Comparison of ENCODE assay signal across 9 mouse cellular contexts in the genomic region with DNA sequence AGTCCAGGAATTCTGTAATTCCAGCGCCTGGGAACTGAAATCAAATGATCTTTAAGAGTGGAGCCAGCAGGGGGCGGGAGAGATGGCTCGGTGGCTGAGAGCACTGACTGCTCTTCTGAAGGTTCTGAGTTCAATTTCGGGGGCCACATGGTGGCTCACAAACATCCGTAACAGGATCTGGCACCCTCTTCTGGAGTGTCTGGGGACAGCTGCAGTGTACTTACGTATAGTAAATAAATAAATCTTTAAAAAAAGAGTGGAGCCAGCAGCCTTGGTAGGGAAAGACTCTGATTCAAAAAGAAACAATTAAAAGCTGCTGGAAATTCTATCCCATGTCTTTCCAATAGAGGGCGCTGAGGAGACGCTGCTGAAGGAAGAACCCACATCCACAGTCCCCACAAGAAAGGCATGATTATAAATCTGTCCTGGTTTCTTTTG. TPM values are rescaled to one million over a fixed set of nuclear protein-coding genes. Genes with fewer than 3 reads are reported as not detected.
DNase-seq lines count a peak whose midpoint lies in the region; ATAC-seq and TF ChIP-seq lines count a peak whose summit lies in the region.
"Had no signal": no experiment of that assay in that cellular context is flagged by ENCODE, and none has a peak within 500 bp of the region (broad histone marks: within the 10 kb centered on the region; RNA-seq: fewer than 3 reads in every experiment).

No protein-coding gene starts in this region.

- H3K9ac ChIP-seq in intestine, postnatal 0 days (ENCODE audit: low read depth, low read length): no peak overlapping the region
- no peak overlapping the region for H3K9ac ChIP-seq in intestine, embryonic 15.5 days
- H3K9ac ChIP-seq in MEL (ENCODE audit: control insufficient read depth, low read depth, low read length, poor library complexity, severe bottlenecking): no peak overlapping the region
- H3K9ac ChIP-seq: midbrain, embryonic 12.5 days had no signal

- H3K27ac ChIP-seq in intestine, postnatal 0 days (ENCODE audit: low read depth, low read length): no peak overlapping the region
- no peak overlapping the region for H3K27ac ChIP-seq in intestine, embryonic 15.5 days
- H3K27ac ChIP-seq in MEL (ENCODE audit: control insufficient read depth, low read depth, low read length): no peak overlapping the region
- H3K27ac ChIP-seq: midbrain, embryonic 12.5 days had no signal

- no peaks in the 10 kb centered on the region for H3K27me3 ChIP-seq in intestine, postnatal 0 days (replicated peaks; ENCODE audit: control insufficient read depth, insufficient read depth, low read length)
- no peaks in the 10 kb centered on the region for H3K27me3 ChIP-seq in intestine, embryonic 15.5 days (replicated peaks)
- H3K27me3 ChIP-seq in C2C12 (ENCODE audit: control insufficient read depth, insufficient read depth, insufficient read length) (no peaks in the 10 kb centered on the region), MEL (ENCODE audit: control insufficient read depth in 1 of 2, insufficient read depth in 2 of 2, low read length in 2 of 2) (no peaks in the 10 kb centered on the region; a peak in 1 of 4 replicates)

- no peaks in the 10 kb centered on the region for H3K9me3 ChIP-seq in intestine, postnatal 0 days (ENCODE audit: control insufficient read depth)
- no peaks in the 10 kb centered on the region for H3K9me3 ChIP-seq in intestine, embryonic 15.5 days
- H3K9me3 ChIP-seq in MEL (replicated peaks; ENCODE audit: insufficient read depth, low read length): no peaks in the 10 kb centered on the region
- H3K9me3 ChIP-seq: midbrain, embryonic 12.5 days had no signal

- H3K4me3 ChIP-seq in intestine, postnatal 0 days (ENCODE audit: low read depth, low read length): no peak overlapping the region
- no peak overlapping the region for H3K4me3 ChIP-seq in intestine, embryonic 15.5 days (replicated peaks)
- H3K4me3 ChIP-seq in C2C12 (ENCODE audit: insufficient read depth, poor library complexity, severe bottlenecking) (no peak overlapping the region), MEL (ENCODE audit: control insufficient read depth in 1 of 2, insufficient read depth in 1 of 2, low read depth in 2 of 2, low read length in 2 of 2) (no peak overlapping the region)
- H3K4me3 ChIP-seq: midbrain, embryonic 12.5 days had no signal

- no peak for TF ChIP-seq EP300 in MEL (IDR thresholded peaks at IDR 0.05; ENCODE audit: low read depth in 1 of 2, low read length in 2 of 2)

- TF ChIP-seq POLR2A in MEL (IDR thresholded peaks at IDR 0.05; ENCODE audit: control insufficient read depth in 1 of 2, insufficient read depth in 1 of 2, low read depth in 1 of 2, low read length in 2 of 2, poor library complexity in 1 of 2): no peak

- TF ChIP-seq CTCF in intestine, postnatal 0 days (IDR thresholded peaks at IDR 0.05; ENCODE audit: low read depth): peak; percentile 75
- peak; percentile 23 for TF ChIP-seq CTCF in C2C12 (IDR thresholded peaks at IDR 0.05; ENCODE audit: control insufficient read depth, insufficient read depth, insufficient read length)
- TF ChIP-seq CTCF in MEL (IDR thresholded peaks at IDR 0.05 in 2 of 3, conservative IDR thresholded peaks at IDR 0.05 in 1 of 3; ENCODE audit: control insufficient read depth in 1 of 3, insufficient read depth in 1 of 3, low read depth in 2 of 3, low read length in 3 of 3, poor library complexity in 1 of 3, severe bottlenecking in 1 of 3): peak; percentile 62 to 77 (median 74)

- no peaks in the 10 kb centered on the region; the same call in 1 of the 2 replicates for H3K4me1 ChIP-seq in intestine, postnatal 0 days (replicated peaks; ENCODE audit: control insufficient read depth, insufficient read depth, low read length)
- peaks cover 8% of the 10 kb centered on the region; the same call in 1 of the 2 replicates for H3K4me1 ChIP-seq in intestine, embryonic 15.5 days (replicated peaks)
- H3K4me1 ChIP-seq in MEL (ENCODE audit: control insufficient read depth in 1 of 2, insufficient read depth in 2 of 2, low read length in 2 of 2): peaks cover 0 to 8% of the 10 kb centered on the region in 2 experiments; a peak in 2 of 4 replicates
- H3K4me1 ChIP-seq: midbrain, embryonic 12.5 days had no signal

- no peaks in the 10 kb centered on the region for H3K36me3 ChIP-seq in intestine, postnatal 0 days (ENCODE audit: control insufficient read depth, insufficient read depth)
- no peaks in the 10 kb centered on the region for H3K36me3 ChIP-seq in intestine, embryonic 15.5 days
- no peaks in the 10 kb centered on the region for H3K36me3 ChIP-seq in C2C12 (ENCODE audit: control insufficient read depth, insufficient read depth)
- H3K36me3 ChIP-seq in MEL (ENCODE audit: control insufficient read depth in 1 of 2, insufficient read depth in 2 of 2, low read length in 2 of 2): peaks cover 0 to 3% of the 10 kb centered on the region in 2 experiments; a peak in 1 of 4 replicates
- H3K36me3 ChIP-seq: midbrain, embryonic 12.5 days had no signal

- peak; percentile 72 for DNase-seq in MEL (ENCODE audit: low read depth, low spot score)
- DNase-seq in embryo, embryonic 9.5 days (ENCODE audit: extremely low spot score): peak; percentile 42
- peak; percentile 66 for DNase-seq in lung, postnatal 10 days

- H3K79me3 ChIP-seq in C2C12 (ENCODE audit: low read depth): no peaks in the 10 kb centered on the region

- peak; percentile 53 for TF ChIP-seq RAD21 in MEL (IDR thresholded peaks at IDR 0.05; ENCODE audit: low read depth, low read length)

- H3ac ChIP-seq in C2C12 (ENCODE audit: control insufficient read depth, insufficient read length, low read depth): no peak overlapping the region

- no peaks in the 10 kb centered on the region for H3K79me2 ChIP-seq in C2C12 (ENCODE audit: control insufficient read depth, insufficient read depth)
- no peaks in the 10 kb centered on the region for H3K79me2 ChIP-seq in MEL (ENCODE audit: control insufficient read depth, insufficient read depth, low read length, poor library complexity)

- ATAC-seq in intestine, postnatal 0 days: no peak
- no peak for ATAC-seq in intestine, embryonic 15.5 days
- ATAC-seq in erythroblast, adult 5-6 weeks (replicated peaks; ENCODE audit: low FRiP score, poor library complexity, severe bottlenecking): no peak
- no peak for ATAC-seq in megakaryocyte, adult 5-6 weeks (ENCODE audit: poor library complexity, severe bottlenecking)

- H3K4me2 ChIP-seq in intestine, postnatal 0 days (replicated peaks; ENCODE audit: low read depth): no peak overlapping the region
- H3K4me2 ChIP-seq in intestine, embryonic 15.5 days (replicated peaks): no peak overlapping the region
- H3K4me2 ChIP-seq: midbrain, embryonic 12.5 days had no signal

- 16% methylated on average over 8 of the region's 8 CpGs for WGBS in intestine, postnatal 0 days
- WGBS in intestine, embryonic 15.5 days: 21% methylated on average over 8 of the region's 8 CpGs

RNA-seq across cellular contexts. Expression of gene Slc29a2, which starts 8.7 kb away (rescaled TPM):
- polyA plus RNA-seq in intestine, postnatal 0 days (2015; fragmentation: Nextera tagmentation; extraction: Ambion mirVana): 1.3 and 1.8 TPM in 2 replicates
- polyA plus RNA-seq in intestine, embryonic 15.5 days (2015; fragmentation: Nextera tagmentation; extraction: Ambion mirVana): 4.6 and 4.9 TPM in 2 replicates
- polyA plus RNA-seq in C2C12 (2012; fragmentation: generic; extraction: Trizol) (8.9 TPM), MEL (2012; ENCODE audit: insufficient read depth in 1 of 2, insufficient read length in 2 of 2, low read depth in 1 of 2, low replicate concordance in 2 of 2, missing spikeins in 1 of 2) (10 to 100 TPM in 1 of 2 experiments, not detected in 1; 10.9 TPM)
- total RNA-seq in MEL (2012; rRNA removed): 2.1 and 3.2 TPM in 2 replicates
- total RNA-seq in erythroblast, adult 5-6 weeks (2015; ENCODE audit: low replicate concordance): not detected in 2 replicates
- not detected in 2 replicates for total RNA-seq in erythroblast, adult 5-6 weeks (2017; ENCODE audit: low replicate concordance)
- total RNA-seq in megakaryocyte, adult 5-6 weeks (2015): 0.31 and 1.0 TPM in 2 replicates
- total RNA-seq in megakaryocyte, adult 5-6 weeks (2017): 0.18 and 3.4 TPM in 2 replicates

RNA-seq across cellular contexts. Expression of gene B4gat1, which starts 23.6 kb away (rescaled TPM):
- polyA plus RNA-seq in intestine, postnatal 0 days (2015; fragmentation: Nextera tagmentation; extraction: Ambion mirVana): 16.2 and 17.9 TPM in 2 replicates
- polyA plus RNA-seq in intestine, embryonic 15.5 days (2015; fragmentation: Nextera tagmentation; extraction: Ambion mirVana): 36.1 and 36.2 TPM in 2 replicates
- polyA plus RNA-seq in C2C12 (2012; fragmentation: generic; extraction: Trizol): 28.1 TPM
- 6.9 and 7.8 TPM in 2 replicates for total RNA-seq in MEL (2012; rRNA removed)
- polyA plus RNA-seq in MEL (2012; ENCODE audit: insufficient read depth in 1 of 2, insufficient read length in 2 of 2, low read depth in 1 of 2, low replicate concordance in 2 of 2, missing spikeins in 1 of 2): 1 to 10 TPM in 1 of 2 experiments, not detected in 1; 9.6 TPM
- 0.84 and 1.2 TPM in 2 replicates for total RNA-seq in erythroblast, adult 5-6 weeks (2015; ENCODE audit: low replicate concordance)
- not detected in 2 replicates for total RNA-seq in erythroblast, adult 5-6 weeks (2017; ENCODE audit: low replicate concordance)
- not detected in 2 replicates for total RNA-seq in megakaryocyte, adult 5-6 weeks (2015)
- total RNA-seq in megakaryocyte, adult 5-6 weeks (2017): 0.62 and 2.2 TPM in 2 replicates

RNA-seq across cellular contexts. Expression of gene AC124502.3, which starts 23.7 kb away (rescaled TPM):
- 0.56 TPM in 1 of 2 replicates, not detected in the other for polyA plus RNA-seq in intestine, postnatal 0 days (2015; fragmentation: Nextera tagmentation; extraction: Ambion mirVana)
- 2.4 and 2.8 TPM in 2 replicates for polyA plus RNA-seq in intestine, embryonic 15.5 days (2015; fragmentation: Nextera tagmentation; extraction: Ambion mirVana)
- polyA plus RNA-seq in C2C12 (2012; fragmentation: generic; extraction: Trizol) (1.5 TPM), MEL (2012; ENCODE audit: insufficient read depth in 1 of 2, insufficient read length in 2 of 2, low read depth in 1 of 2, low replicate concordance in 2 of 2, missing spikeins in 1 of 2) (under 1 TPM in 1 of 2 experiments, not detected in 1; 0.75 TPM)
- total RNA-seq in MEL (2012; rRNA removed): 1.1 and 2.1 TPM in 2 replicates
- 0.38 TPM in 1 of 2 replicates, not detected in the other for total RNA-seq in erythroblast, adult 5-6 weeks (2015; ENCODE audit: low replicate concordance)
- 1.7 TPM in 1 of 2 replicates, not detected in the other for total RNA-seq in erythroblast, adult 5-6 weeks (2017; ENCODE audit: low replicate concordance)
- 7.0 and 7.2 TPM in 2 replicates for total RNA-seq in megakaryocyte, adult 5-6 weeks (2015)
- 3.5 and 4.6 TPM in 2 replicates for total RNA-seq in megakaryocyte, adult 5-6 weeks (2017)

RNA-seq across cellular contexts. Expression of gene Npas4, which starts 24.9 kb away (rescaled TPM):
- 0.09 and 0.12 TPM in 2 replicates for polyA plus RNA-seq in intestine, postnatal 0 days (2015; fragmentation: Nextera tagmentation; extraction: Ambion mirVana)
- polyA plus RNA-seq in intestine, embryonic 15.5 days (2015; fragmentation: Nextera tagmentation; extraction: Ambion mirVana): 0.21 and 0.24 TPM in 2 replicates
- polyA plus RNA-seq in C2C12 (2012; fragmentation: generic; extraction: Trizol): 0.60 TPM
- not detected in 2 replicates for total RNA-seq in MEL (2012; rRNA removed)
- polyA plus RNA-seq in MEL (2012; ENCODE audit: insufficient read depth in 1 of 2, insufficient read length in 2 of 2, low read depth in 1 of 2, low replicate concordance in 2 of 2, missing spikeins in 1 of 2): not detected
- total RNA-seq in erythroblast, adult 5-6 weeks (2015; ENCODE audit: low replicate concordance): not detected in 2 replicates
- not detected in 2 replicates for total RNA-seq in erythroblast, adult 5-6 weeks (2017; ENCODE audit: low replicate concordance)
- total RNA-seq in megakaryocyte, adult 5-6 weeks (2015): not detected in 2 replicates
- not detected in 2 replicates for total RNA-seq in megakaryocyte, adult 5-6 weeks (2017)

RNA-seq across cellular contexts. Expression of gene Brms1, which starts 26.2 kb away (rescaled TPM):
- 33.2 and 33.4 TPM in 2 replicates for polyA plus RNA-seq in intestine, postnatal 0 days (2015; fragmentation: Nextera tagmentation; extraction: Ambion mirVana)
- polyA plus RNA-seq in intestine, embryonic 15.5 days (2015; fragmentation: Nextera tagmentation; extraction: Ambion mirVana): 37.5 and 44.7 TPM in 2 replicates
- 55.3 TPM for polyA plus RNA-seq in C2C12 (2012; fragmentation: generic; extraction: Trizol)
- 22.3 and 29.6 TPM in 2 replicates for total RNA-seq in MEL (2012; rRNA removed)
- polyA plus RNA-seq in MEL (2012; ENCODE audit: insufficient read depth in 1 of 2, insufficient read length in 2 of 2, low read depth in 1 of 2, low replicate concordance in 2 of 2, missing spikeins in 1 of 2): 10 to 100 TPM in 1 of 2 experiments, not detected in 1; 78.6 TPM
- 0.96 and 10.4 TPM in 2 replicates for total RNA-seq in erythroblast, adult 5-6 weeks (2015; ENCODE audit: low replicate concordance)
- 12.7 and 17.6 TPM in 2 replicates for total RNA-seq in erythroblast, adult 5-6 weeks (2017; ENCODE audit: low replicate concordance)
- total RNA-seq in megakaryocyte, adult 5-6 weeks (2015): 16.5 and 22.4 TPM in 2 replicates
- 28.5 and 30.4 TPM in 2 replicates for total RNA-seq in megakaryocyte, adult 5-6 weeks (2017)

Comparison
In these comparisons a context has a peak if more than half of its experiments do, and no peak if none do; other contexts are left out.
1. CTCF ChIP-seq: peak in every context shown above with its lines; median percentile 75 in intestine, postnatal 0 days; 74 in MEL; 23 in C2C12.